Mouse (Mus musculus) thymus, adult 2 months (tissue): ENCODE data around the gene Gm20388. TPM values are rescaled to one million over a fixed set of nuclear protein-coding genes. Genes with fewer than 3 reads are reported as not detected.

ENCODE experiments used
- DNase-seq: peaks from one replicate; pipeline ENCODE4 v3.0.0; 2021
- H3K27ac ChIP-seq: fragments of 200-500 bp; 2 replicates; pipeline ENCODE4 v1.5.1; 2012; ENCODE audit warnings: low read length, control low read depth; ENCODE audit not compliant: control insufficient read depth, insufficient read depth
- H3K27me3 ChIP-seq: fragments of 200-500 bp; 2 replicates; pipeline ENCODE4 v1.6.1; 2012; ENCODE audit warnings: mild to moderate bottlenecking, low read length, moderate library complexity, mixed read lengths; ENCODE audit not compliant: control insufficient read depth, insufficient read depth
- H3K36me3 ChIP-seq: fragments of 200-500 bp; 2 replicates; pipeline ENCODE4 v1.6.1; 2012; ENCODE audit warnings: mild to moderate bottlenecking, low read length, moderate library complexity; ENCODE audit not compliant: control insufficient read depth, insufficient read depth
- H3K4me1 ChIP-seq: fragments of 200-500 bp; replicated peaks from 2 replicates; pipeline ENCODE4 v1.6.1; 2012; ENCODE audit warnings: low read length; ENCODE audit not compliant: control insufficient read depth, insufficient read depth
- H3K4me3 ChIP-seq: fragments of 200-500 bp; 2 replicates; pipeline ENCODE4 v1.5.1; 2012; ENCODE audit warnings: mild to moderate bottlenecking, low read length, control low read depth, moderate library complexity; ENCODE audit not compliant: control insufficient read depth, insufficient read depth
- CTCF ChIP-seq: fragments of 200-500 bp; IDR thresholded peaks from 2 replicates; pipeline ENCODE4 v1.5.1; 2012; ENCODE audit warnings: mild to moderate bottlenecking, control low read depth, low read length, moderate library complexity, borderline replicate concordance; ENCODE audit not compliant: control insufficient read depth, poor library complexity, insufficient read depth; ENCODE audit errors: extremely low read depth
- POLR2A ChIP-seq: fragments of 200-500 bp; IDR thresholded peaks from 2 replicates; pipeline ENCODE4 v1.6.1; 2012; ENCODE audit warnings: mild to moderate bottlenecking, low read length, control low read depth, moderate library complexity; ENCODE audit not compliant: control insufficient read depth, poor library complexity, insufficient read depth; ENCODE audit errors: extremely low read depth
- WGBS: fragments of 180-500 bp; shearing (Covaris S2); methylation state at CpG from one replicate; pipeline ENCODE4 v1.1.7; 2018; 5-methylcytosine and 5-hydroxymethylcytosine counted together
- polyA plus RNA-seq: library from polyadenylated mRNA; depleted of rRNA; stranded (reverse); fragments of >200 nt; gene quantifications from 2 replicates; pipeline ENCODE4 v1.2.3, GENCODE M21; 2012

Gene Gm20388
- polyA plus RNA-seq, 1 experiment, result 103 TPM

DNA sequence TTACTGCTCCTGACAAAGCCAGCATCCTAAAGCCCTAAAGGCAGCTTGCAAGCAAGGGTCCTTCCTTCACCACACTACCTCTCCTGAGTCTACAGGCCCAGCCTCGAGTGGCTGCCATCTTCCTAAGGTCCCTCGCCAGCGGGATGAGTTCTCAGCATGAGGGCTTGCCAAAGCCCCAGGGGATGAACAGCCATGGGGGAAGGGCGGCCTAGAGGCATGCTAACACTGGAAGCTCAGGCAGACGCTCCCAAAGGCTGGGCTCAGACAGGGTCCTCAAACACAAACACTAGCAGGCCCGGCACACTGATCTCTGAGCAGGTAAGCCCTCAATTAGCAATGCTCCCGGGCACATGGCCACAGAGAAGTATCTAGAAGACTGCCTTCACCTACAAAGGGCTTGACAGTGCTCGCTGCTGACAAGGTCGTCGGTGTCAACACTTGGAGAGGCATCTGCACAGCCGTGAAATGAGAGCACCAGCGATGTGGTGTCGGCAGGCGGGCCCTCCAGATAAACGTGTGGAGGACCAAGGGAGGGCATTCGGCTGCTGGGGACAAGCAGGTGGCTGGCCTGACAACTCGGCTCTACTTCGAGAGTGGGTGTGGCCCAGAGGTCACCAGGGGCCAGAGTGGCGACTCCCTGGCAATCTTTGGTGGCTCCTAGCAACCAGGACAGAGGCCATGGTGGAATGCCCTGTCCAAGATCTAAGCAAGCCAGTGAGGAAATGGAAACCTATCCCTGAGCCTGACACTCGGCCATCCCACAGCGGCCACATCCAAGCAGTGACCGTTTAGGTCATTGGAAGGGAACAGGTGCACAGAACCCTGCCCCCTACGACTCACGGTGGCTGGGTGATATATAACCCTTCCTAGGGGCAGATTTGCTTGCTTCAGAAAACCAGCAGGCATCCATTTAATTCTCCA lies 1640.7 kb downstream of the Gm20388 start:
- 94% methylated on average over 24 of the region's 24 CpGs for WGBS
- no peak for TF ChIP-seq POLR2A
- no peak for TF ChIP-seq CTCF
- Histone ChIP-seq H3K4me3 (no peak overlapping the region), H3K4me1 (no peaks in the 10 kb centered on the region), H3K27ac (no peak overlapping the region), H3K27me3 (no peaks in the 10 kb centered on the region), H3K36me3 (peaks cover 6% of the 10 kb centered on the region)
- DNase-seq, result no peak

DNA sequence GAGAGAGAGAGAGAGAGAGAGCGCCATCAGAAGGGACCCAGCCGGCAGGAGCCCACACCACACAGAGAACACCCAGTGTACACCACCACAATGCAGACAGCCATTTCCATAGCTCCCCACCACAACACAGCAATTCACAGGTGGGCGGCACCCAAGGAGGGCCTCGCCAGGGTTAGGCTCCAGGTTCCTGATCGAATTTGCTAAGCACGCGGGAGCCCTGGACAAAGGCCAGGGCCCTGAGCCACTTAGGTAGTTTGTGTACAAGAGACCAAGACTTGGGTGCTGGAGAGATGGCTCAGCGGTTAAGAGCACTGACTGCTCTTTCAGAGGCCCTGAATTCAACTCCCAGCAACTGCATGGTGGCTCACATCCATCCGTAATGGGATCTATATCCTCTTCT lies 1641.9 kb downstream of the Gm20388 start:
- DNase-seq, result no peak
- H3K27me3 ChIP-seq, result no peaks in the 10 kb centered on the region
- H3K36me3 ChIP-seq, result peaks cover 6% of the 10 kb centered on the region
- no peaks in the 10 kb centered on the region for H3K4me1 ChIP-seq
- TF ChIP-seq POLR2A, result no peak
- TF ChIP-seq CTCF, result no peak
- H3K27ac ChIP-seq, result no peak overlapping the region
- 88% methylated on average over 8 of the region's 9 CpGs for WGBS
- H3K4me3 ChIP-seq, result no peak overlapping the region

DNA sequence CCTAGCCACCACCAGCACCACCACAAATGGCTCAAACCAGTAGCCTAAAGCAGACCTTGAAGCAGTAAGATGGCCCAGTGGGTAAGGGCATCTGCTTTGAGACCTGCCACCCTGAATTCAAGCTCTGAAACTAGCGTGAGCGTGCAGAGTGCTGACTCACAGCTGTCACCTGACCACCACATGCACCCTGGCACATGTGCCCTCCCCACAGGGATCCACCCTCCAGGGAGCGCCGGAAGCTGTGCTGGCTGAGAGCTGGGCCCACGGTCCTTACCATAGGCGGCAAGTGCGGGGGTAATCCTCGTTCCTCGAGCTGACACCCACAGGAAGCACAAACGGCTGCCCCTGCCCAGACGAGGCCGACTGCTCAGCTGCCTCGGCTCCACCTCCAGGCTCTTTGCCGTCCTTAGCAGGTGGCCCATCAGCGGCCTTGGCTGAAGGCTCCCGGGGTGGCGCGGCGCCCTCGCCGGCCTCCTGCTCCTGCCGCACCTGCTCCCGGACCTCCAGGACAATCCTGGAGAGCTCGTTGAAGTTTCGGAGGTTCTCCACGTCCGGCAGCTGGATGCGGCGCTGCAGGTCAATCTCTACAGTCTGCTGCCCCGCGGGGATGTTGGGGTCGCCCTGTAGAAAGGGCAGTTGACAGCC lies 1643.3 kb downstream of the Gm20388 start:
- Histone ChIP-seq H3K27me3 (no peaks in the 10 kb centered on the region), H3K36me3 (peaks cover 6% of the 10 kb centered on the region), H3K4me1 (no peaks in the 10 kb centered on the region), H3K4me3 (no peak overlapping the region), H3K27ac (no peak overlapping the region)
- TF ChIP-seq CTCF, result no peak
- no peak for DNase-seq
- 96% methylated on average over 32 of the region's 32 CpGs for WGBS

DNA sequence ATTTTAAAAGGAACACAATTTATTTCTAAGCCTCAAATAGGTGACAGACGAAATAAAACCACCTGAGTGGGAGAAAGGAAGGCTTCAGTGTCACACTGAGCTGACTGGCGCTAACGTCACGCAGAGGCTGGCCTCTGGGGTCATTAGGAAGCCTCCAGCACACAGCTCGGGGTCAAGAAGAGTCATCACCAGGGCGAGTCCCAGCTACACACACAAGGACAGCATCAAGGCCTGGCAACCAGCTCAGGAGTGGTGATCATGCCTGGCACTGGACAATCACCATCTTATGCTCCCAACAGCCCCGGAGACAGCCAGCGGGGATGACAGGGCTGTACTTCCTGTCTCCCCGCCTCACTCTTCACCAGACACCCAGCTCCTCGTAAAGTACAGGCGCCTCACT lies 1647.1 kb downstream of the Gm20388 start:
- no peaks in the 10 kb centered on the region for H3K27me3 ChIP-seq
- DNase-seq, result no peak
- no peak for TF ChIP-seq CTCF
- TF ChIP-seq POLR2A, result no peak
- no peaks in the 10 kb centered on the region; the same call in 1 of the 2 replicates for H3K36me3 ChIP-seq
- H3K4me3 ChIP-seq, result no peak overlapping the region
- no peaks in the 10 kb centered on the region for H3K4me1 ChIP-seq
- no peak overlapping the region for H3K27ac ChIP-seq
- 97% methylated on average over 11 of the region's 11 CpGs for WGBS

DNA sequence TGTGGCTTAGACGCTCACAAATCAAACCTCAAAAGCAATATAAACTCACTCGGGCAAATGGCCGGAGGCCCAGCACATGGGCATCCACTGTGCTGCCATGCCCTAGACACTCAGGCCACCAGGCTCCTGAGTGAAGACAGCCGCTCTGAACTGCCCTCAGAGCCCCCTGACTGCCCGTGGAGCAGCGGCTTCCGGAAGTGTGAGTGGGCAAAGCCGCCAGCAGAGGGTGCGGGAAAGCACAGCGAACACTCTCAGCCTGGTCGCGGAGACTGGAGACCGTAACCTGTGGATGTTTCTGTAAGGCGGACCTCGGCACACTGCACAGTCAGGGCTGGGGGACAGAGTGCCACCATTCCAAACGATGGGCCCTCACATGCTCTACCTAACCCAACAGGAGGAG lies 1647.9 kb downstream of the Gm20388 start:
- no peak overlapping the region for H3K27ac ChIP-seq
- no peaks in the 10 kb centered on the region for H3K27me3 ChIP-seq
- DNase-seq, result no peak
- H3K36me3 ChIP-seq, result no peaks in the 10 kb centered on the region; the same call in 1 of the 2 replicates
- H3K4me1 ChIP-seq, result no peaks in the 10 kb centered on the region
- TF ChIP-seq CTCF (no peak), POLR2A (no peak)
- H3K4me3 ChIP-seq, result no peak overlapping the region
- WGBS, result 94% methylated on average over 16 of the region's 16 CpGs

DNA sequence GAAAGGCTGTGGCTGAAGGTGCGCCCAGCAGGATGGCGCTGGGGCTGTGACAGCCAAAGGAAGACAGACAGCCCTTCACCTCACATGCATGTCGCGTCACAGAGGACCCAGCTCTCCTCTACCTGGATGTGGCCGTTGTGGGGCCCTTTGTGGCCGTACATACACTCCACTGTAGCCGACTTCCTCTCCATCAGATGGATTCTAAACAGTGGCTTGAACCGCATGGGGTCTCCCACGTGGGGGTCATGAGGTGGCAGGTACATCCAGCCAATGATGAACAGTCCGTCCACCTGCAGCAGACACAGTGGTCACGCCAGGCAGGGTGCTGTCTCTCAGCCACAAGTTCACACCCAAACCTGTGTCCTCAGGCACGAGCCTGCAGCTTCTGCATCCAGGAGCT lies 1649.2 kb downstream of the Gm20388 start:
- Histone ChIP-seq H3K36me3 (no peaks in the 10 kb centered on the region; the same call in 1 of the 2 replicates), H3K27ac (no peak overlapping the region), H3K4me1 (no peaks in the 10 kb centered on the region), H3K27me3 (no peaks in the 10 kb centered on the region), H3K4me3 (no peak overlapping the region)
- no peak for DNase-seq
- no peak for TF ChIP-seq POLR2A
- TF ChIP-seq CTCF, result no peak
- 92% methylated on average over 12 of the region's 12 CpGs for WGBS
